Mouse (Mus musculus): Measurements from ENCODE around the gene Adamts8.

Adamts8 gene

DNA sequence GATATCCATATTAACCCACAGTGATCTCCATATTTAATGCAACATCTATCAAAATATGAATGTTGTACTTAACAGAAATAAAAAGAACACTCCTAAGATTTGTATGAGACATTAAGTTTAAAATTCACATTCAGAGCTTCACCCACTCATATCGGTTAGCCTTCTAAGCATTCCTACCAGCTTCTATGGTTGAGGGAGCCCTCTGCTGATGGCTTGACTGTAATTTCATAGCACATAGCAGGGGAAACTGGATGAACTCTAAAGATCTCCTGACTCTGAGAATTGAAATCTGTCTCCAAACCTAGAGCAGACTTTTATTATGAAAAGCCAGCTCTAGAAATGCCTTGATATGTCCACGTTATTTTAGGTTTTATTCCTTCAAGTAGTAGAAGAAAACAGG is 38.1 kb downstream of the Adamts8 start:
- DNase-seq (ENCODE audit: low read depth, low spot score), result no peak

DNA sequence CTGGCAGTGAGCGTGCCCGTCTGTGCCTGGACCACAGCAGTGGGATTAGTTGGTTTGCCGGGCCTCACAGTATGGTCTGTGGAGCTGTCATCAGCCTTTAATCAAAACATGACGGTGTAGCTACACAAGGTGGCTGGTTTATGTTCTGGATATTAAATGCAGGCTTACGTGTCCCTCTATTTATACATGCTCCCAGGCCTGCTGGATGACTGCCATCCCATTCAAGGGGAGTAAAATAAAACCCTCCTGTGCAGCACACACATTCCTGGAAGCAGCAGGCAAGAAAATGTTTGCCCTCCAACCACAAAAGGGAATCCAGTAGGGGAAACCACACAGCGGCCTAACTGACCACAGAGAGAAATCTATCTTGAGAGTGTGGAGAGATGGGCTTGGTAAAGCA is 43.4 kb downstream of the Adamts8 start:
- DNase-seq (ENCODE audit: low read depth, low spot score), result no peak

DNA sequence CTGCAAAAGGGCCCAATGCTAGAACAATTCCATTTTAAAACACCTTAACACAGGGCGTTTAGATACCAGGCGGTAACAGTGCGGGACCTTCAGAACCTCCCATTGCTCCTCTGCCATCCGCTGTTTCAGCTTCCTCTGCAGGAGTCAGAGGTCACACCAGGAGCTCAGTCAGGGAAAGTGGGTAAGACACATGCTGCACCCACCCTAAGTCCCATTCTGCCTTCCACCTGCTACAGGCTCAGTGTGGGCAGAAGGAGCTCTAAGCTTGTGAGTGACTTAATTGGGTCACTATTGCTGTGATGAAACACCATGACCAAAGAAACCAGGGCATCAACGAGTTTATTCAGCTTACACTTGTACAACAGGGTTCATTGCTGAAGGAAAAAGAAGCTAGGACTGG is 50.7 kb downstream of the Adamts8 start:
- DNase-seq (ENCODE audit: low read depth, low spot score), result no peak

DNA sequence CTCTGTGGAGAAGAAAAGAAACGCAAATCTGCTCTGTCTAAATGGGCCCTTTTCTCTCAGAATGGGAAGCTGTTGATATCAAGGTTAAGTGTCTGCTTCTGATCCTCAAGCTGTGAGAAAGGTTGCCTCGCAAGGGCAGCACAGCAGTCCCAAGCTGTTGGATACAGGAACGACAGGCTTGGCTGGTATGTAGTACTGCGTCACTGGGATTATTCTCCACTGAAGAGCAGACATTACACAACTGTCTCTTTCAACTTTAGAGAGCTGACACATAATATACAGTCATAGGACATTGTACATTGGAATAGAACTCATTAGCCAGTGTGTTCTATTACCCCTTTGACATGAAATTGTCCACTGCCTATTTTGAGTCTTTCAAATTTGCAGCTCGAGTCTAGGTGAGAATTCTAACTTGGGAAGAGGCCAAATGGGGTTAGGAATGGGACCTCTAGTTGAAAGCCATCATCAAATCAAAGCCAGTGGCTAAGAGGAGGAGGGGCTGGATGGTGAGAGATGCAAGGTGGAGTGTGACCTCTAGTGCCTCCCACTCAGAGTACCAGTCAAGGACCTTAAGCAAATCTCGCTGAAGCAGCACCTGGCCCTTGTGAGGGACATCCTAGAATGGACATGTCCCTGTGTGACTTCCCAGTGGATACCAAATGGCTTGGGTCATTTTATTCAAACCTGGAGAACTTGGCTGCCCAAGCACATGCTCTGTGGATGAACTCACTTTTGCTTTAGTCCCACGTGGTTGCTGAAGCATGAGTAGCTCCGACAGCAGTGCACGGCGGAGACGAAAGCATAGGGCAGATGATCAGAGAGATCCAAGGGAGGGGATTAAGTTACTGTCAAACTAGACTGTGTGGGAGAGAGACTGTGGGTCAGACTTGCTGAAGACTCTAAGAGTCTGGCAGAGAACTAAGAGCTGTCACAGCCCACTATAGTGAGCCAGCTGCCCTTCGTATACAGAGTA is 54.5 kb downstream of the Adamts8 start:
- no peak for DNase-seq (ENCODE audit: low read depth, low spot score)

DNA sequence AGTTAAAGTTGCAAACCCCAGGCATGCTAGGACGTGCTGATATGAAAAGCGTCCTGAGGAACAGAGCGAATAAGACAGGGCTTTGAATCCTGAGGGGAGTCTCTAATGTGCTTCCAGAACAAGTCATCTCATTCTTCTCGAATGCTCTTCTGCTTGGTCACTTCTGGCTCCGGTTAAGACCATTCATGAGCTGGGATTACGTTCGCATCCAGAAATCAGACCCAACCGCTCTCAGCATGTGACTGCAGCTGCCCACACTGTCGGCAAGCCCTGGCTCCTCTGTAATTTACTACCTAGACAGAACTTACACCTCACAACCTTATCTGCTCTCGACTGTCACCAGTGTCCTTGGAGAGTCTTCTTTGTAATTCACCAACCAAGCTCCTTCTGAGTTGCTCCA is 58.3 kb downstream of the Adamts8 start:
- DNase-seq (ENCODE audit: low read depth, low spot score), result no peak

DNA sequence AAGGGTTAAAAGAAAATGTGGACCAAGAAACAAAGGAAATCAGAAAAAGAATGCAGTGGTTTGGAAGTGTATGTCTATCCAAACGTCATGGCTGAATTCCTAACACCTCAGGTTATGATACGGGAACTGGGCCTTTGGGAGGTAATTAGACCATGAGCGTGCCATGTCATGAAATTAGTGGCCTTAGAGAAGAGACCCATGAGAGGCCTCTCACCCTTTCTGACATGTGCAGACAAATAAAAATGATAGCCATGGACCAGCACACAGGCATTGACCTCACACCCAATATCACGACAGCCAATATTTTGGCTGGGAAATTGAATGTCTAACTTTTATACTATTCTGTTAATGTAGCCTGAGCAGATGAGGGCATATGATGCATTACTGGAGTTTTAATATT is 60.2 kb downstream of the Adamts8 start:
- no peak for DNase-seq (ENCODE audit: low read depth, low spot score)

DNA sequence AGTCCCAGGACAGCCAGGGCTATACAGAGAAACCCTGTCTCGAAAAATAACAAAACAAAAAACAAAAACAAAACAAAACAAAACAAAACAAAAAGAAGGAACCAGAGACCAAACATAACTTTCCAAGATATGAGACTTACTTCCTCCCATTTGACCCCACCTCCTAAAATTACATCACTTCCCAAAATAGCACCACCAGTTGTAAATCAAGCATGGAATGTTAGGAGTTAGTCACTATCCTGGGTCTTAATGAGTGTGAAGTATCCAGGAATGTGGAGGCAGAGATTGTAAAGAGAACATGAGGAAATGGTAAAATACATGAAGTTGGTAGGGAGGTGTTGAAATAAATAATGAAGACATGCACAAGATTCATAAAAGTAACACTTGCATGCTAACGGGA is 67.0 kb downstream of the Adamts8 start:
- no peak for DNase-seq (ENCODE audit: low read depth, low spot score)

DNA sequence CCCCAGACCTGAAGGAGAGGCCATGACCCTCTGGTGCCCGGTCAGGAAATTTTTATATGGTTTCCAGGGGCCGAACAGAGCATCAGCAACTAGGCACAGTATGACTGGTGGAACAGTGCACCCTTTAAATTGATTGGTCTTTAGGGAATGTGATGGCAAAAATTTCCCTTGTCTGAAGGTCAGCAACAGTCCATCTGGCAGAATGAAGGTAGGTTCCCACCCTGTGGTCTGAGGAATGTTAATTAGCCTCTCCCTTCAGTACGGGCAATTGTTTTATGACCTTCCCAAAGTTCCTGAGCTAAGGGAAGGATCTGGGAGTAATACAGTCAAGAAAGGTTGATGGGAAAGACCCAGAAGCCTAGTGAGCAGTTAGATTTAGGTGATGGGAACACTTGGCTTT is 67.7 kb downstream of the Adamts8 start:
- no peak for DNase-seq (ENCODE audit: low read depth, low spot score)

DNA sequence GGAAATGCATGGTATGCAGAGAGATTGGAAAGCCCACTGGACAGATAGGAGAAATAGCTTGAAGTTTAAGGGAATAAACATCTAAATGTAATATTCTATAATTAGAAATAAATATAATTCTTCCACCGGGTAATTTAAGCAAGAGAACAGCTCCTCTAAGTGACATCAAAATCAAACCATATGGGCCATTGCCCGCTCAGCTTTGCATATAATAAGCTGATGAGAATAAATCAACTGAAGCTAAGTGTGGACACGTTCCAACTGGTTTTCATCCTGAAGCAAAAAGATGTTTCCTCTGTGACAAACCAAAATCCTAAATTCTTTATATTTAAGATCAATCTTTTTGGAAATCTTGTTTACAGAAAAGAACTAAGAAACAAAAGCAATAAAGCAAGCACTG is 68.4 kb downstream of the Adamts8 start:
- no peak for DNase-seq (ENCODE audit: low read depth, low spot score)

DNA sequence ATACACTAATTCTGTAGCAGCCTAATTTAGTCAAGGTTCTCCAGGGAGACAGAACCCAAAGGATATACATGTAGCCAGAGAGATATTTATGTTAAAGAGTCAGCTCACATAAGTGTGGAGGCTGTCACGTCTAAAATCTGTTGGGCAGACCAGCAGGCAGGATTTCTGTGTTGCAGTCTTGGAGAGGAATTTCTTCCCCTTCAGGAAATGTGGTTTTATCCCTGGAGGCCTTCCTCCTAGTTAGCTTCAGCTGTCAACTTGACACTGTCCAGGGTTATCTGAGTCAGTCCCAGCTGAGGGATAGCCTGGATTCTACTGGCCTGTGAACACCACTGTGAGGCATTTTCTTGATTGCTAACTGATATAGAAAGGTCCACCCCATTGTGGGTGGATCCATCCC is 69.2 kb downstream of the Adamts8 start:
- DNase-seq (ENCODE audit: low read depth, low spot score), result no peak

DNA sequence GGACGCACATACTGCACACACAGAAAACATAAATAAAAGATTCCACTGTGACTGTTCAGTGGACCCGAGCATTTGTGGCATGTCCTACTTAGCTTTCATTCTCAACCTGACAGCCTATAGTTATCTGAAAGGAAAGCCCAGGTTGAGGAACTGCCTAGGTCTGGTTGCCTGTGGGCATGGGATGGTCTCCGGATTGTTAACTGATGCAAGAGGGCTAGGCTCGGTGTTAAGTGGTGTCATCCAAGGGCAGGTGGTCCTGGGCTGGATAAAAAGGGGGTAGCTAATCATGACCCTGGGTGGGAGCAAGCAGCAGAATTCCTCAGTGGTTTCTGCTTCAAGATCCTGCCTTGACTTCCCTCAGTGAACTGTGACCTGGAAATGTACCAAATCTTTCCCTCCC is 70.3 kb downstream of the Adamts8 start:
- DNase-seq (ENCODE audit: low read depth, low spot score), result no peak

DNA sequence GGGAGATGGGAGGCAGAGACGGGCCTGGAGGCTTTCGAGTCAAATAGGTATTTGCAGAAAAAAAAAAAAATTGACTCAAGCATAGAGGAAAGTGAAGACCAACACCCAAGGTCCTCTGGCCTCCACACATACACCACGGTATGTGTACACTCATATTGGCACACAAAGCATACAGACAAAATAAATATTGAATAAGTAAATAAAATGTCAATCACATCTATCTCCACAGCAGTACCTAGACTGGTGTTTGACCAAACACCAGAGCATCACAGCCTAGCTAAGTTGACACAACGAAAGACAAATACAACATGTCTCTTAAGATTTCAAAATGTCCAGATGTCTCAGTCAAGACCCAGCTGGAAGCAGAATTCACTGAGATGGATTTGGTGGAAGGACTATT is 71.1 kb downstream of the Adamts8 start:
- no peak for DNase-seq (ENCODE audit: low read depth, low spot score)
